Mouse (Mus musculus) gastrocnemius, postnatal 10 days (tissue): ENCODE results near the gene Elob. TPM values are rescaled to one million over a fixed set of nuclear protein-coding genes. Genes with fewer than 3 reads are reported as not detected.

Experiments used
- DNase-seq: peaks from one replicate; pipeline ENCODE4 v3.0.0; 2021; ENCODE audit warnings: mixed read lengths
- microRNA-seq, 2 experiments: library from miRNA; unstranded; fragments of <30 nt; microRNA quantifications; one replicate each; pipeline ENCODE4 v1.2.0; 2021
- total RNA-seq, 2 experiments: library from RNA; stranded (reverse); gene quantifications; 2 replicates each; pipeline ENCODE4 v1.2.3; 2021

The Elob gene
- total RNA-seq, 2 experiments from 2014 or later: 364 to 374 TPM

- peak; percentile 61 for DNase-seq
These were observed 43.1 kb downstream of the Elob start, which contains the start of gene Flywch2 for GRCm38 (mm10) chr17:23785561-23786471. TSS of gene Flywch2 (minus strand) at chr17:23786081.

GRCm38 (mm10) chr17:23783352-23783751 is 45.6 kb downstream of the Elob start:
- no peak for DNase-seq

GRCm38 (mm10) chr17:23778447-23778846 is 50.5 kb downstream of the Elob start:
- no peak for DNase-seq

GRCm38 (mm10) chr17:23777141-23777540 is 51.8 kb downstream of the Elob start:
- DNase-seq: no peak

- DNase-seq: no peak
These were observed 52.7 kb downstream of the Elob start for GRCm38 (mm10) chr17:23776216-23776615.

Small RNA genes within 50 kb of the gene (microRNA-seq; reads per million reads assigned to microRNA genes)
- gene Mir5125: 0.25 to 1.6 reads per million in 2 experiments

Other genes with a start within 250 kb of the Elob start
- 1 to 10 TPM; 6.6 to 7.0 TPM for gene Zfp13, start 229.6 kb downstream of the Elob start, total RNA-seq
- not detected for gene Zscan10, start 228.3 kb downstream of the Elob start, total RNA-seq
- under 1 TPM; 0.35 to 0.43 TPM for gene Mmp25, start 183.9 kb downstream of the Elob start, total RNA-seq
- gene Bicdl2, start 168.6 kb downstream of the Elob start, total RNA-seq: not detected
- gene Hcfc1r1, start 155.5 kb downstream of the Elob start, total RNA-seq: 100 to 1,000 TPM; 273 to 283 TPM
- 10 to 100 TPM; 17.7 to 21.2 TPM for gene Thoc6, start 155.3 kb downstream of the Elob start, total RNA-seq
- gene Tnfrsf12a, start 151.7 kb downstream of the Elob start, total RNA-seq: 10 to 100 TPM; 33.4 to 51.3 TPM
- gene Cldn6, start 149.9 kb downstream of the Elob start, total RNA-seq: not detected
- under 1 TPM; 0.54 to 0.70 TPM for gene Cldn9, start 145.1 kb downstream of the Elob start, total RNA-seq
- under 1 TPM; 0.12 to 0.23 TPM for gene 1520401A03Rik, start 106.4 kb downstream of the Elob start, total RNA-seq
- gene Pkmyt1, start 102.8 kb downstream of the Elob start, total RNA-seq: 1 to 10 TPM; 4.7 to 5.6 TPM
- 1 to 10 TPM; 7.6 to 9.4 TPM for gene Paqr4, start 88.3 kb downstream of the Elob start, total RNA-seq
- not detected for gene Kremen2, start 83.3 kb downstream of the Elob start, total RNA-seq
- 10 to 100 TPM; 39.0 to 39.5 TPM for gene Flywch1, start 57.5 kb downstream of the Elob start, total RNA-seq
- gene Flywch2, start 43.1 kb downstream of the Elob start, total RNA-seq: 1 to 10 TPM; 3.4 to 3.8 TPM
- 100 to 1,000 TPM; 177 to 255 TPM for gene Srrm2, start 38.6 kb downstream of the Elob start, total RNA-seq
- gene Prss33, start 6.9 kb upstream of the Elob start, total RNA-seq: not detected
- gene Prss32, start 14.7 kb upstream of the Elob start, total RNA-seq: not detected
- not detected for gene Prss41, start 15.0 kb upstream of the Elob start, total RNA-seq
- gene Prss21, start 38.9 kb upstream of the Elob start, total RNA-seq: not detected
- not detected for gene Dcpp1, start 51.7 kb upstream of the Elob start, total RNA-seq
- gene Dcpp2, start 51.7 kb upstream of the Elob start, total RNA-seq: not detected
- not detected for gene Dcpp3, start 88.3 kb upstream of the Elob start, total RNA-seq
- not detected for gene Sbp, start 112.5 kb upstream of the Elob start, total RNA-seq
- gene Sbpl, start 126.1 kb upstream of the Elob start, total RNA-seq: not detected
- not detected for gene Prss30, start 151.4 kb upstream of the Elob start, total RNA-seq
- not detected for gene Prss22, start 169.0 kb upstream of the Elob start, total RNA-seq
- not detected for gene Prss27, start 209.0 kb upstream of the Elob start, total RNA-seq
- 10 to 100 TPM; 16.9 to 18.2 TPM for gene Kctd5, start 244.3 kb upstream of the Elob start, total RNA-seq